Mouse (Mus musculus) left cerebral cortex, adult 8-10 months (tissue): Measurements from ENCODE around the gene Ascl3. TPM values are rescaled to one million over a fixed set of nuclear protein-coding genes. Genes with fewer than 3 reads are reported as not detected.

ENCODE experiments used
- DNase-seq, 2 experiments: peaks; one replicate each; pipeline ENCODE4 v3.0.0; 2022; ENCODE audit warnings: low spot score in 2 of 2
- total RNA-seq, 4 experiments: library from RNA; stranded (reverse); gene quantifications; 2 replicates each; pipeline ENCODE4 v1.2.4; 2022

Ascl3 gene
- total RNA-seq, 4 experiments from 2014 or later = not detected

- DNase-seq = no peak
Observed at GRCm38 (mm10) chr7:109710069-109710468, 21.5 kb downstream of the Ascl3 start.

DNA sequence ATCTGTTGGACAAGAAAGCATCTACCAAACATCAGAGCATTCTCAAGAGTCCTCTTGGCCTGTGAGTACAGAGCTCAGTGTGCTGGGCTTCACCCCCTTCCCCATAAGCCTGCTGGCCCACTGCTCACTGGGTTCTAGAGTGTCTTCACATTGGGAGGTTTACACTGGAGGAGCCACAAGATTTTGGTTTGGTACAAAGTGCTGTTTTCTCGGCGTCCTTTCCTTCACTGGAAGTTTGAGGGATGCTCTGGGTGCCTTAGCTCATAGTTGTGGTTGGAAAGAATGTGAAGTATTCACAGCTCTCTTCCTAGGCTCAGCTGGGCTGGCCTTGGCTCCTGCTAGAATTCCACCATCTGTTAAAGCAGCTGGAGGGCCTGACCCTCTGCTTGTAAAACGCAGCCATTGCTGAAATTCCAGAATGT lies 22.6 kb downstream of the Ascl3 start:
- DNase-seq = no peak

DNA sequence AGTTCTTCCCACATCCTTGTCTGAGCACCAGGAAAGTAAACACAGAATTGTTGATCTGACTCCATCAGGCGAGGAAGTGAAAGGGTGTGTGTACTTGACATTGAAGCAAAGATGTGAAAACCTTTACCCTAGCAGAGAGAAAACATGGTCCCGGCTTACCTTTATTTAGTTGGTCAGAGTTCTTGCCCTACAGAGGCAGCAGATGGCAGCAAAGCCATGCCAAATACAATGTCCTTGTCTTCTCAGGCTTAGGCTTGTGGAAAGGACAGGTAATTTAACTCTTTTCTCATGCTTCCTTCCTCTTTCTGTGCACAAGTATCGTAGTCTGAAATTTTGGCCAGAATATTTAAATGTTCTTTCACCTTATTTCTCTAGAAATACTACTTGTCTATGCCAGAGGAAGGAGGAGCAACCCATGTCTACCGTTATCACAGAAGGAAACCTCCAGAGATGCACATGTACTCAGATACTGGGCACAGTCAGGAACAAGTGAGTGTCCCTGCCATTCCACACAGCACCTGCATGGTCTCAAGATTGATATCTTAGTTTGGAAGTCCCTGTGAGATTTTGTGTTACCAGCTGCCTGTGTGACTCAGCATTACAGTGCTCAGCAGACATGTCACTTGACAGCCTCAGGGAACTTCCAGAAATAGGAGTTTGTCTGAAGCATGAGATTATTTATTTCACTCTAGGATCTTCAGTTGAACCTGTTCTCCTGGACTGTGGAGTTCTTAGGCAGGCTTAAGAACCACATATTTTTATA lies 24.3 kb downstream of the Ascl3 start:
- DNase-seq = no peak

GRCm38 (mm10) chr7:109704461-109704860 lies 27.1 kb downstream of the Ascl3 start:
- no peak for DNase-seq

DNA sequence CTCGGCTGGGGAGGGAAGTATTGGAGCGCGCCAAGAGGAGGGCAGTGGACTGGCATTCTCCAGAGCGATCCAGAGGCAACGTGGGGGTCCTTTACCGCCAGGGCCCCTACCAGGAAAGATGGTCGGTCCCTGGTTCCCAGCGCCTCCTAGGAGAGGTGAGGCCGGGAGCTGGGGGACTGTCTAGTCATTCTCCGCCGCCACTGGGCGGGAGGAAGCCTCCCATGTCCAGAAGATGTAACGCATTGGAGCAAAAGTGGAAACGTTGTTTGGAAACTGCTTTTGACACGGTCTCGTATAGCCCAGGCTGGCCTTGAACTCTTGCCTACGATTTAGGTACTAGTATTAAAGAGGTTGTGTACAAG lies 27.5 kb downstream of the Ascl3 start:
- no peak for DNase-seq

GRCm38 (mm10) chr7:109703190-109704015 lies 28.1 kb downstream of the Ascl3 start, which contains the start of the genes St5 and Akip1:
St5 (minus strand) TSS chr7:109703605.
Akip1 (plus strand) TSS chr7:109703690.
- peak; percentile 83 to 89 for DNase-seq

GRCm38 (mm10) chr7:109702721-109703120 lies 28.8 kb downstream of the Ascl3 start:
- no peak for DNase-seq

- no peak for DNase-seq
Observed at GRCm38 (mm10) chr7:109700213-109700612, 31.3 kb downstream of the Ascl3 start.

- DNase-seq = no peak
Observed at GRCm38 (mm10) chr7:109695339-109695726, 36.2 kb downstream of the Ascl3 start.

DNA sequence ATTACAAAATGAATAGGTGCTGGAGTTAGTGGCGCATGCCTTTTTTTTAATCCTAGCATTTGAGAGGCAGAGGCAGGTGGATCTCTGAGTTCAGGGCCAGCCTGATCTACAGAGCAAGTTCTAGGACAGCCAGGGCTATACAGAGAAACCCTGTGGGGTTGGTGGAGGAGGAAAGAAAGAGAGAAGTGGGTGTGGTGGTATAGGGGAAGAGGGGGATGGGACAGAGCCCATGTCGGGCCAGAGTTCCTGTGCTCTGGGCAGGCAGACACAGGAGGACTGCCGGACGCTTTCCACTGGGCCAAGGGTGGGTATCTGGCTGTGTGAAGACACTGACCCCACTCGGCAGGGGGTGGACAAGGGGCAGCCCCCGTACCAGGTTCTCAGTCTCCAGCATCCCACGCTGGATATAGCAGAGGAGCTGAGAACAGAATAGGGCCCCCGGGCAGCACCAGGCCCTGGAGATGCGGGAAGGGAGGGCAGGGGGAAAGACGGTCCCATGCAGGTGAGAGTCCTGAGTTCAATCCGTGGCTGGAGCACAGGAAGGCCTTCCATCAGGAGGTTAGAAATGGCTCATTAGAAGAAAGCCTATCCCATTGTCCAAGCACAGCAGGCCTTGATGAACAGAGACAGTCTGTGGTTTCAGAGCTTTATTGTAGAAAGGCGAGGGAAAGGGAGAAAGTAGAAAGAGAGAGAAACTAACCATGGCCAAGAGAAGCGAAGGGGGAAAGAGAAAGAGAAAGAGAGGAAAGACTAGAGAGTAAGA lies 36.8 kb downstream of the Ascl3 start:
- DNase-seq = no peak

GRCm38 (mm10) chr7:109690961-109691360 lies 40.6 kb downstream of the Ascl3 start:
- no peak for DNase-seq

GRCm38 (mm10) chr7:109690101-109690500 lies 41.4 kb downstream of the Ascl3 start:
- no peak for DNase-seq

DNA sequence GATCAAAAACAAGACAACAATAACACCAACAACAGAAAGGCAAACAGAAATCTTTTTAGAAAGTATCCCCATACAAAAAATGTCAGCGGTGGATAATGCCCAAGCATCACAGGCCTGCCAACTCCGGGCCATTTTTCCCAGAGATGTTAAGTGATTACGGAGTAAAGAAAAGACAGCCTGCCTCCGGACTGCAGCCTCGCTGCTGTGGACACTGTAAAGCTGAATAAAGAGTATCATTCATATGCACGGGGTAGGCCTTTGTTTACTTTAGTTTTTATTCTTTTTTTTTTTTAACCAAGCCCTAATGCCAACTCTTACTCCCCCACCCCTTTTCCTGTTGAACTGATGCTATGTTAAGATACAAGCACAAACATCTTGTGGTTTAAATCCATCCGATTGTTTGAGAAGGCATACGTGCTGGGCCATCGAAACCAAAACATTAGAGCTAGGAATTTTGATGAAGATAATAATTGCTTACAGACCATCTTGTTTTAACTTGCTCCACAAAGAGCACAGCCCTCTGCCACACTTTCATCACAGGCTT lies 44.9 kb downstream of the Ascl3 start:
- no peak for DNase-seq

DNA sequence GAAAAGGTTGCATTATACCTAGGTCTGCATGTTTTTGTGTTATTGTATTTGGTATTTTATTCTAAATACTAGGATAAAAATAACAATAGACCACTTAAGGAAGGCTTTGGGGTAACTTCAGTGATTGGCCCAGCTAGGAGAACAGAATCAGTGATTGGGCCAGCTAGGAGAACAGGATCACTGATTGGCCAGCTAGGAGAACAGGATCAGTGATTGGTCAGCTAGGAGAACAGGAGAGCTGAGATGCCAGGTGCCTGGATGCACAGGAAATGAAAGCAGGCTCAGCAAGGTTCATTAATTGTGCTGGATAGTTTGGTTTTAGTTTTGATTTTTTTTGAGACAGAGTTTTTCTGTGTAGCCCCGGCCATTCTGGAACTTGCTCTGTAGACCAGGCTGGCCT lies 50.6 kb downstream of the Ascl3 start:
- DNase-seq = no peak

- DNase-seq = no peak
Observed at GRCm38 (mm10) chr7:109680284-109680683, 51.2 kb downstream of the Ascl3 start.

Other genes starting within 250 kb of the Ascl3 start
- 10 to 100 TPM; 19.9 to 22.3 (median 20.7) TPM for gene Trim66, start 223.6 kb downstream of the Ascl3 start, total RNA-seq
- gene Rpl27a, start 212.6 kb downstream of the Ascl3 start, total RNA-seq = 100 to 1,000 TPM; 143 to 153 (median 150) TPM
- 10 to 100 TPM; 14.4 to 18.3 (median 15.7) TPM for gene St5, start 28.1 kb downstream of the Ascl3 start, total RNA-seq
- gene Akip1, start 28.0 kb downstream of the Ascl3 start, total RNA-seq = 1 to 10 TPM; 5.1 to 7.6 (median 6.3) TPM
- not detected for gene BC051019, start 7.9 kb downstream of the Ascl3 start, total RNA-seq
- gene Tmem9b, start 21.1 kb upstream of the Ascl3 start, total RNA-seq = 10 to 100 TPM; 91.8 to 93.5 (median 92.3) TPM
- 10 to 100 TPM; 78.2 to 97.8 (median 85.7) TPM for gene Nrip3, start 50.3 kb upstream of the Ascl3 start, total RNA-seq
- gene Scube2, start 134.0 kb upstream of the Ascl3 start, total RNA-seq = 1 to 10 TPM in 1 of 4 experiments, under 1 TPM in 3; 0.79 to 1.2 (median 0.88) TPM
- 100 to 1,000 TPM; 213 to 277 (median 242) TPM for gene Dennd5a, start 228.7 kb upstream of the Ascl3 start, total RNA-seq